Mouse (Mus musculus): ENCODE data around the gene Rgs6.

DNA sequence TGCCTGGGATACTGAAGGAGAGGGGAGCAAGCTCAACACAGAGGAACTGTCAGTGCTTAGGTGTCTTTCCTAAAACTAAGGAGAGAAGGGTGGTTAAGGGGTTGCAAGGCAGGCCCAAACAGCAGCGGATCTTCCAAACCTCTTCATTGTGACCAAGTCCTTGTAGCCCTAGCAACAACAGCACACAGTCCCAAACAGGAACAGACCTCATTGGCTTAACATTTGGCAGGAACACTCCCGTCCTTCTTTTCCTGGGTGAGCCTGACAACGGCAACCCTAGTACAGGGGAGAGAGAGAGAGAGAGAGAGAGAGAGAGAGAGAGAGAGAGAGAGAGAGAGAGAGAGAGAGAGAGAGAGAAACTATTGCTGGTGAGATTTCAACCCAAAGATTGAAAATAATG, 557.8 kb downstream of the Rgs6 start:
- TF ChIP-seq POLR2A (IDR thresholded peaks at IDR 0.05; ENCODE audit: borderline replicate concordance, low read depth, low read length) (no peak), CTCF (IDR thresholded peaks at IDR 0.05; ENCODE audit: low read depth, low read length) (no peak)

Data from bone marrow macrophage, adult 2 months (primary cell).